Mouse (Mus musculus) cerebellum, postnatal 10 days (tissue): ENCODE measurements at regions not wholly inside any gene's neighbourhood (a gene's known extent, or its start where the extent isn't known, plus 50 kb on each side); places are given as distances from the start of the nearest gene placed in this dataset.
"Not testable (repeated sequence)": the region's sequence is repeated elsewhere in the genome, so short reads cannot be mapped to it uniquely, and the experiment has no call there.

Experiments used
- DNase-seq, 2 experiments: peaks; one replicate each; pipeline ENCODE4 v3.0.0; 2021; ENCODE audit warnings: mixed read lengths in 2 of 2

GRCm38 (mm10) chr6:16765354-16765753 lies 132.9 kb downstream of the Tfec start:
- DNase-seq: no peak

GRCm38 (mm10) chr6:16764707-16765106 lies 133.5 kb downstream of the Tfec start:
- no peak for DNase-seq

- DNase-seq: not testable (repeated sequence)
These were observed 143.2 kb downstream of the Tfec start for GRCm38 (mm10) chr6:16755044-16755443.

GRCm38 (mm10) chr6:16733184-16733583 lies 165.1 kb downstream of the Tfec start:
- DNase-seq: no peak

GRCm38 (mm10) chr6:16732095-16732494 lies 166.1 kb downstream of the Tfec start:
- no peak for DNase-seq

- peak; percentile 11 to 13 for DNase-seq
These were observed 170.9 kb downstream of the Tfec start for GRCm38 (mm10) chr6:16727256-16727890.

GRCm38 (mm10) chr6:16725256-16725655 lies 173.0 kb downstream of the Tfec start:
- DNase-seq: no peak

- no peak for DNase-seq
These were observed 193.7 kb downstream of the Tfec start for GRCm38 (mm10) chr6:16704496-16704895.

GRCm38 (mm10) chr6:16703412-16703746 lies 194.9 kb downstream of the Tfec start:
- DNase-seq: no peak

GRCm38 (mm10) chr6:16702706-16703411 lies 195.4 kb downstream of the Tfec start:
- peak; percentile 18 to 19 for DNase-seq

- DNase-seq: no peak
These were observed 201.0 kb downstream of the Tfec start for GRCm38 (mm10) chr6:16697285-16697684.

GRCm38 (mm10) chr6:16668004-16668403 lies 230.2 kb downstream of the Tfec start:
- peak; percentile 34 to 56 for DNase-seq

GRCm38 (mm10) chr6:16667241-16667640 lies 231.0 kb downstream of the Tfec start:
- DNase-seq: no peak

GRCm38 (mm10) chr6:16646269-16646668 lies 252.0 kb downstream of the Tfec start:
- no peak for DNase-seq

- DNase-seq: no peak
These were observed 254.7 kb downstream of the Tfec start for GRCm38 (mm10) chr6:16643519-16643918.

GRCm38 (mm10) chr6:16636736-16637304 lies 261.4 kb downstream of the Tfec start:
- no peak for DNase-seq

- no peak for DNase-seq
These were observed 262.1 kb downstream of the Tfec start for GRCm38 (mm10) chr6:16636108-16636507.

GRCm38 (mm10) chr6:16607393-16608023 lies 290.7 kb downstream of the Tfec start:
- DNase-seq: peak; percentile 39 to 42

- DNase-seq: peak; percentile 16 to 23
These were observed 291.4 kb downstream of the Tfec start for GRCm38 (mm10) chr6:16606687-16607392.

- no peak for DNase-seq
These were observed 305.8 kb downstream of the Tfec start for GRCm38 (mm10) chr6:16592411-16592810.

GRCm38 (mm10) chr6:16582302-16582701 lies 315.9 kb downstream of the Tfec start:
- no peak for DNase-seq

GRCm38 (mm10) chr6:16581801-16582200 lies 316.4 kb downstream of the Tfec start:
- no peak for DNase-seq

GRCm38 (mm10) chr6:16575875-16576274 lies 322.4 kb downstream of the Tfec start:
- DNase-seq: peak in 1 of 2 experiments; percentile 4
